Mouse (Mus musculus) heart, adult 2 months (tissue): ENCODE data around the gene Slc9a9. TPM values are rescaled to one million over a fixed set of nuclear protein-coding genes. Genes with fewer than 3 reads are reported as not detected.

Source experiments
- DNase-seq, 2 experiments: peaks; one replicate each; pipeline ENCODE4 v3.0.0; 2021
- H3K27ac ChIP-seq: fragments of 200-600 bp; 2 replicates; pipeline ENCODE4 v1.8.1; 2022
- H3K27me3 ChIP-seq: fragments of 200-500 bp; 2 replicates; pipeline ENCODE4 v1.6.1; 2012; ENCODE audit warnings: mild to moderate bottlenecking, low read length, inconsistent platforms, mixed read lengths; ENCODE audit not compliant: control insufficient read depth, insufficient read depth
- H3K36me3 ChIP-seq: fragments of 200-500 bp; 2 replicates; pipeline ENCODE4 v1.6.1; 2012; ENCODE audit warnings: low read length, inconsistent platforms; ENCODE audit not compliant: control insufficient read depth, insufficient read depth
- H3K4me1 ChIP-seq: fragments of 200-500 bp; 2 replicates; pipeline ENCODE4 v1.6.1; 2011; ENCODE audit warnings: low read length; ENCODE audit not compliant: control insufficient read depth, insufficient read depth
- H3K4me3 ChIP-seq: fragments of 200-600 bp; 2 replicates; pipeline ENCODE4 v1.8.1; 2022
- H3K79me2 ChIP-seq: fragments of 200-500 bp; replicated peaks from 2 replicates; pipeline ENCODE4 v1.6.1; 2012; ENCODE audit warnings: mild to moderate bottlenecking, inconsistent platforms, low read length, moderate library complexity, mixed read lengths; ENCODE audit not compliant: control insufficient read depth, insufficient read depth
- H3K9ac ChIP-seq: fragments of 200-500 bp; 2 replicates; pipeline ENCODE4 v1.6.1; 2012; ENCODE audit warnings: low read depth, mild to moderate bottlenecking, control low read depth, inconsistent platforms, low read length, mixed read lengths
- CTCF ChIP-seq: fragments of 200-600 bp; IDR thresholded peaks from 2 replicates; pipeline ENCODE4 v1.8.1; 2022; ENCODE audit warnings: antibody characterized with exemption, mild to moderate bottlenecking, moderate library complexity
- EP300 ChIP-seq: fragments of 200-500 bp; IDR thresholded peaks from 2 replicates; pipeline ENCODE4 v1.6.1; 2011; ENCODE audit warnings: low read depth, low read length, control low read depth; ENCODE audit not compliant: insufficient read depth
- POLR2A ChIP-seq: fragments of 200-500 bp; IDR thresholded peaks from 2 replicates; pipeline ENCODE4 v1.6.1; 2011; ENCODE audit warnings: mild to moderate bottlenecking, low read depth, low read length, control low read depth; ENCODE audit not compliant: insufficient read depth
- whole genome bisulfite sequencing: fragments of 180-500 bp; shearing (Covaris S2); methylation state at CpG from one replicate; pipeline ENCODE4 v1.1.7; 2018; 5-methylcytosine and 5-hydroxymethylcytosine counted together
- intact Hi-C: fragments of 180-260 bp; cut with DNase I; formaldehyde crosslinking; loops from one replicate; pipeline ENCODE4 v1.15.1; 2025
- polyA plus RNA-seq: library from polyadenylated mRNA; depleted of rRNA; stranded (reverse); fragments of >200 nt; gene quantifications from 2 replicates; pipeline ENCODE4 v1.2.3, GENCODE M21; 2012
- total RNA-seq, 2 experiments: library from RNA; stranded (reverse); gene quantifications; 2 replicates each; pipeline ENCODE4 v1.2.3; 2021

Slc9a9 gene
- total and polyA plus RNA-seq, 3 experiments: 1.9 to 2.2 (median 2.0) TPM

- H3K27me3 ChIP-seq: no peaks in the 10 kb centered on the region
- no peak overlapping the region for H3K9ac ChIP-seq
- no peak overlapping the region for H3K4me3 ChIP-seq
- H3K79me2 ChIP-seq: no peaks in the 10 kb centered on the region
- 92% methylated on average over 12 of the region's 12 CpGs for WGBS
- TF ChIP-seq EP300: no peak
- no peak for TF ChIP-seq POLR2A
- TF ChIP-seq CTCF: no peak
- DNase-seq: no peak
- H3K4me1 ChIP-seq: no peaks in the 10 kb centered on the region
- H3K27ac ChIP-seq: no peak overlapping the region
- intact Hi-C loops: no loop called here
- no peaks in the 10 kb centered on the region for H3K36me3 ChIP-seq
These were observed 350.5 kb downstream of the Slc9a9 start for GRCm38 (mm10) chr9:95020136-95020706.

- TF ChIP-seq CTCF (no peak), POLR2A (no peak), EP300 (no peak)
- Histone ChIP-seq H3K9ac (no peak overlapping the region), H3K36me3 (no peaks in the 10 kb centered on the region), H3K27me3 (no peaks in the 10 kb centered on the region), H3K4me1 (no peaks in the 10 kb centered on the region), H3K4me3 (no peak overlapping the region), H3K27ac (no peak overlapping the region), H3K79me2 (no peaks in the 10 kb centered on the region)
- no peak for DNase-seq
- WGBS: 94% methylated on average over 3 of the region's 3 CpGs
- intact Hi-C loops: no loop called here
These were observed 364.6 kb downstream of the Slc9a9 start for GRCm38 (mm10) chr9:95034140-95034970.

- no peaks in the 10 kb centered on the region for H3K27me3 ChIP-seq
- H3K27ac ChIP-seq: no peak overlapping the region
- no peak overlapping the region for H3K4me3 ChIP-seq
- no peak overlapping the region for H3K9ac ChIP-seq
- H3K4me1 ChIP-seq: no peaks in the 10 kb centered on the region
- no peak for DNase-seq
- intact Hi-C loops: no loop called here
- TF ChIP-seq POLR2A: no peak
- no peak for TF ChIP-seq EP300
- no peak for TF ChIP-seq CTCF
- no peaks in the 10 kb centered on the region for H3K36me3 ChIP-seq
- no peaks in the 10 kb centered on the region for H3K79me2 ChIP-seq
These were observed 366.5 kb downstream of the Slc9a9 start for GRCm38 (mm10) chr9:95036209-95036608.

GRCm38 (mm10) chr9:95042420-95042819, 372.7 kb downstream of the Slc9a9 start:
- Histone ChIP-seq H3K27me3 (no peaks in the 10 kb centered on the region), H3K9ac (no peak overlapping the region), H3K79me2 (no peaks in the 10 kb centered on the region), H3K4me1 (no peaks in the 10 kb centered on the region), H3K36me3 (no peaks in the 10 kb centered on the region), H3K4me3 (no peak overlapping the region), H3K27ac (no peak overlapping the region)
- WGBS: 39% methylated on average over 1 of the region's 1 CpGs
- intact Hi-C loops: no loop called here
- no peak for DNase-seq
- TF ChIP-seq CTCF (no peak), EP300 (no peak), POLR2A (no peak)

- H3K4me1 ChIP-seq: no peaks in the 10 kb centered on the region
- no peak for DNase-seq
- 76% methylated on average over 9 of the region's 9 CpGs for WGBS
- H3K9ac ChIP-seq: no peak overlapping the region
- H3K36me3 ChIP-seq: no peaks in the 10 kb centered on the region
- TF ChIP-seq EP300: no peak
- TF ChIP-seq POLR2A: no peak
- no peak for TF ChIP-seq CTCF
- H3K4me3 ChIP-seq: no peak overlapping the region
- intact Hi-C loops: no loop called here
- no peaks in the 10 kb centered on the region for H3K79me2 ChIP-seq
- no peak overlapping the region for H3K27ac ChIP-seq
- no peaks in the 10 kb centered on the region for H3K27me3 ChIP-seq
These were observed 382.5 kb downstream of the Slc9a9 start for GRCm38 (mm10) chr9:95052160-95052559.

GRCm38 (mm10) chr9:95053183-95053582, 383.5 kb downstream of the Slc9a9 start:
- no peak for TF ChIP-seq CTCF
- no peak for TF ChIP-seq POLR2A
- no peak for TF ChIP-seq EP300
- Histone ChIP-seq H3K79me2 (no peaks in the 10 kb centered on the region), H3K27me3 (no peaks in the 10 kb centered on the region), H3K27ac (no peak overlapping the region), H3K4me3 (no peak overlapping the region), H3K36me3 (no peaks in the 10 kb centered on the region), H3K4me1 (no peaks in the 10 kb centered on the region), H3K9ac (no peak overlapping the region)
- 56% methylated on average over 5 of the region's 5 CpGs for WGBS
- no peak for DNase-seq
- intact Hi-C loops: no loop called here
